Mouse (Mus musculus): ENCODE measurements around the gene Lrrc32. TPM values are rescaled to one million over a fixed set of nuclear protein-coding genes. Genes with fewer than 3 reads are reported as not detected.
A peak's percentile ranks its signal among the peaks of the same experiment; 100 is the strongest.

Lrrc32 gene
- polyA plus RNA-seq, 1 experiment, result 1.0 TPM

- H3K4me1 ChIP-seq (ENCODE audit: control insufficient read depth, insufficient read depth, low read length), result no peaks in the 10 kb centered on the region
These were observed 1.7 kb upstream of the Lrrc32 start for GRCm38 (mm10) chr7:98487202-98487980.

GRCm38 (mm10) chr7:98488398-98489130, 519 bp upstream of the Lrrc32 start:
- Histone ChIP-seq H3K4me1 (ENCODE audit: control insufficient read depth, insufficient read depth, low read length) (no peaks in the 10 kb centered on the region), H3K27ac (ENCODE audit: insufficient read depth, low read depth, low read length) (no peak overlapping the region), H3K4me3 (ENCODE audit: insufficient read depth, low read length) (no peak overlapping the region)
- no peak for TF ChIP-seq POLR2A (IDR thresholded peaks at IDR 0.05; ENCODE audit: borderline replicate concordance, low read depth, low read length)
- no peak for TF ChIP-seq CTCF (IDR thresholded peaks at IDR 0.05; ENCODE audit: low read depth, low read length)

More at GRCm38 (mm10) chr7:98487202-98487980, 1.7 kb upstream of the Lrrc32 start:
- H3K27ac ChIP-seq (ENCODE audit: insufficient read depth, low read depth, low read length), result no peak overlapping the region
- H3K4me3 ChIP-seq (ENCODE audit: insufficient read depth, low read length), result no peak overlapping the region
- TF ChIP-seq CTCF (IDR thresholded peaks at IDR 0.05; ENCODE audit: low read depth, low read length) (no peak), POLR2A (IDR thresholded peaks at IDR 0.05; ENCODE audit: borderline replicate concordance, low read depth, low read length) (no peak)

GRCm38 (mm10) chr7:98489623-98490084, 571 bp downstream of the Lrrc32 start:
- Histone ChIP-seq H3K27ac (ENCODE audit: insufficient read depth, low read depth, low read length) (no peak overlapping the region), H3K4me1 (ENCODE audit: control insufficient read depth, insufficient read depth, low read length) (no peaks in the 10 kb centered on the region), H3K4me3 (ENCODE audit: insufficient read depth, low read length) (peak overlapping the region; percentile 46)
- TF ChIP-seq CTCF (IDR thresholded peaks at IDR 0.05; ENCODE audit: low read depth, low read length) (no peak), POLR2A (IDR thresholded peaks at IDR 0.05; ENCODE audit: borderline replicate concordance, low read depth, low read length) (no peak)

- no peak for TF ChIP-seq CTCF (IDR thresholded peaks at IDR 0.05; ENCODE audit: low read depth, low read length)
- TF ChIP-seq POLR2A (IDR thresholded peaks at IDR 0.05; ENCODE audit: borderline replicate concordance, low read depth, low read length), result no peak
- no peaks in the 10 kb centered on the region for H3K4me1 ChIP-seq (ENCODE audit: control insufficient read depth, insufficient read depth, low read length)
- H3K27ac ChIP-seq (ENCODE audit: insufficient read depth, low read depth, low read length), result no peak overlapping the region
- no peak overlapping the region for H3K4me3 ChIP-seq (ENCODE audit: insufficient read depth, low read length)
These were observed 1.2 kb downstream of the Lrrc32 start for GRCm38 (mm10) chr7:98490328-98490727.

- TF ChIP-seq POLR2A (IDR thresholded peaks at IDR 0.05; ENCODE audit: borderline replicate concordance, low read depth, low read length) (no peak), CTCF (IDR thresholded peaks at IDR 0.05; ENCODE audit: low read depth, low read length) (no peak)
- Histone ChIP-seq H3K27ac (ENCODE audit: insufficient read depth, low read depth, low read length) (no peak overlapping the region), H3K4me3 (ENCODE audit: insufficient read depth, low read length) (no peak overlapping the region)
These were observed 1.8 kb downstream of the Lrrc32 start for GRCm38 (mm10) chr7:98490911-98491310.

GRCm38 (mm10) chr7:98491451-98492200, 2.5 kb downstream of the Lrrc32 start:
- H3K4me1 ChIP-seq (ENCODE audit: control insufficient read depth, insufficient read depth, low read length), result no peaks in the 10 kb centered on the region
- no peak overlapping the region for H3K27ac ChIP-seq (ENCODE audit: insufficient read depth, low read depth, low read length)
- no peak overlapping the region for H3K4me3 ChIP-seq (ENCODE audit: insufficient read depth, low read length)
- TF ChIP-seq POLR2A (IDR thresholded peaks at IDR 0.05; ENCODE audit: borderline replicate concordance, low read depth, low read length) (no peak), CTCF (IDR thresholded peaks at IDR 0.05; ENCODE audit: low read depth, low read length) (no peak)

More at GRCm38 (mm10) chr7:98490911-98491310, 1.8 kb downstream of the Lrrc32 start:
- H3K4me1 ChIP-seq (ENCODE audit: control insufficient read depth, insufficient read depth, low read length), result no peaks in the 10 kb centered on the region

- H3K4me1 ChIP-seq (ENCODE audit: control insufficient read depth, insufficient read depth, low read length), result no peaks in the 10 kb centered on the region
- TF ChIP-seq POLR2A (IDR thresholded peaks at IDR 0.05; ENCODE audit: borderline replicate concordance, low read depth, low read length) (no peak), CTCF (IDR thresholded peaks at IDR 0.05; ENCODE audit: low read depth, low read length) (no peak)
- no peak overlapping the region for H3K27ac ChIP-seq (ENCODE audit: insufficient read depth, low read depth, low read length)
- H3K4me3 ChIP-seq (ENCODE audit: insufficient read depth, low read length), result no peak overlapping the region
These were observed 3.2 kb downstream of the Lrrc32 start for GRCm38 (mm10) chr7:98492331-98492730.

GRCm38 (mm10) chr7:98493307-98493706, 4.2 kb downstream of the Lrrc32 start:
- TF ChIP-seq POLR2A (IDR thresholded peaks at IDR 0.05; ENCODE audit: borderline replicate concordance, low read depth, low read length), result no peak
- TF ChIP-seq CTCF (IDR thresholded peaks at IDR 0.05; ENCODE audit: low read depth, low read length), result no peak

GRCm38 (mm10) chr7:98493901-98494480, 4.9 kb downstream of the Lrrc32 start:
- no peak overlapping the region for H3K27ac ChIP-seq (ENCODE audit: insufficient read depth, low read depth, low read length)

More at GRCm38 (mm10) chr7:98493307-98493706, 4.2 kb downstream of the Lrrc32 start:
- Histone ChIP-seq H3K4me3 (ENCODE audit: insufficient read depth, low read length) (no peak overlapping the region), H3K27ac (ENCODE audit: insufficient read depth, low read depth, low read length) (no peak overlapping the region), H3K4me1 (ENCODE audit: control insufficient read depth, insufficient read depth, low read length) (no peaks in the 10 kb centered on the region)

More at GRCm38 (mm10) chr7:98493901-98494480, 4.9 kb downstream of the Lrrc32 start:
- no peak for TF ChIP-seq CTCF (IDR thresholded peaks at IDR 0.05; ENCODE audit: low read depth, low read length)
- TF ChIP-seq POLR2A (IDR thresholded peaks at IDR 0.05; ENCODE audit: borderline replicate concordance, low read depth, low read length), result no peak
- Histone ChIP-seq H3K4me1 (ENCODE audit: control insufficient read depth, insufficient read depth, low read length) (no peaks in the 10 kb centered on the region), H3K4me3 (ENCODE audit: insufficient read depth, low read length) (no peak overlapping the region)

All from bone marrow macrophage, adult 2 months (primary cell).